Mouse (Mus musculus) T-helper 17 cell (primary cell): ENCODE data around the gene Hspbap1.

Source experiments
- in situ Hi-C, 2 experiments: fragments of 300-600 bp; cut with MboI, MseI; formaldehyde crosslinking; loops; 1 replicate in 1 of 2; 2 replicates in 1 of 2; pipeline ENCODE4 v1.15.1; 2025; ENCODE audit warnings: high pct_unique_total_duplicates in 2 of 2

Hspbap1 gene

DNA sequence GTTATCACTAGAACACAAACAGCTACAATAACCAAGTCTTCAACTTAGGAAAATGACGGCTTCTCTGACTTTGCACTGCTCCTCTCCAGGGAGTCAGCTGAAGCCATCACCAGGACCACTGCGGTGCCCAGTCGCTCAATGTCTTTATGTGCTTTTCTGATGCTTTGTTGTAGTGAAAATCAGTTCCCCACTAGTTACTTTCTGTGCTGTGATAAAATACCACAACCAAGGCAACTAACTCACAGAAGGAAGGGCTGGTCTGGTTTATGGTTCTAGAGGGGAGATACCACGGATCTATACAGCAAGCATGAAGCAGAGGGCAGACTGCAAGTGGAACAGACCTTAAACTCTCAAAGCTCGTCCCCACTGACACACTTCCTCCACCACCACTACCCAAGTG lies 10.8 kb upstream of the Hspbap1 start:
- in situ Hi-C loops = no loop called here

DNA sequence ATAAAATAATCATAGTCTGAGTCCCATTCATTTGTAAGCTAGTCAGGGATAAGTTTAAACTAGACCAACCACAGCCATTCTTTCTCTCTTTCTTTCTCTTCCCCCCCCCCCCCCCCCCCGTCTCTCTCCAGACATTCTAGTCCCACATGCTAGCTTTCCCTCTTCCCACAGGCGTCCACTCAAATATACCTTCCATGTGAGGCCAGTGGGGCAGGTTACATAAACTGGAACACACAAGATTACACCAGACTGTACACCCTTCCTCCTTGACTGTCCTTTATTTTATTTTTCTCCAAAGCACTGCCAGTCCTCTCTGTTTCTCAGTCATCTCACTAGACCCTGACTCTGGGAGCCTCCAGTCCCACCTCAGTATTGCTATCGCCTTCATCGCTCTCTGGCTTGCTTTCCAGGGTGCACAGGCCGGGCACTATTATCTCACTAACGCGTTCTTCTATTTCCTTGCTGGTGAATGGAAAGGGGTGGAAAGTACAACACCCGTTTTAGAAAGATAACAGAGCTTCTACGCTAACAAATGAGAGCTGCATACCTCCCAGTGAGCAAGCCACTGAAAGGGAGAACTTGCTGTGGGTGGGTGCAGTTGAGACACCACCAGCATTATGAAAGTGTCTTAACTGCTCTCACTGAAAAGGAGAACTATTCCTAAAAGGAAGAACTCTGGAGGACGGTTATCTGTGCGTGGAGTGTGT lies 6.4 kb upstream of the Hspbap1 start:
- in situ Hi-C loops = no loop called here

DNA sequence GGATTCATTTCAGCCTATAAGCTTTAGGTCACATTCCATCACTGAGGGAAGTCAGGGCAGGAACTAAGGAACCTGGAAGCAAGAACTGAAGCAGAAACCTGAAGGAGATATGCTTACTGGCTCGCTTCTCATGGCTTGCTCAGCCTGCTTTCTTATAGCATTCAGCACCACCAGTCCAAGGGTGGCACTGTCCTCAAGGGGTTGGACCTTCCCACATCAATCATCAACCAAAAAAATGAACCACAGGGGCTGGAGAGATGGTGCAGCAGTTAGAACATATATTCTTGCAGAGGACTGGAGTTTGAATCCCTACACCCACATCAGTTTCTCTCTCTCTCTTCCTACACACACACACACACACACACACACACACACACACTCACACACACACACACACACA lies 5.2 kb upstream of the Hspbap1 start:
- in situ Hi-C loops = loop anchor here in 1 of 2 experiments (5.0 kb wide), 1 partner anchor 47 kb away; no protein-coding TSS in a partner anchor

DNA sequence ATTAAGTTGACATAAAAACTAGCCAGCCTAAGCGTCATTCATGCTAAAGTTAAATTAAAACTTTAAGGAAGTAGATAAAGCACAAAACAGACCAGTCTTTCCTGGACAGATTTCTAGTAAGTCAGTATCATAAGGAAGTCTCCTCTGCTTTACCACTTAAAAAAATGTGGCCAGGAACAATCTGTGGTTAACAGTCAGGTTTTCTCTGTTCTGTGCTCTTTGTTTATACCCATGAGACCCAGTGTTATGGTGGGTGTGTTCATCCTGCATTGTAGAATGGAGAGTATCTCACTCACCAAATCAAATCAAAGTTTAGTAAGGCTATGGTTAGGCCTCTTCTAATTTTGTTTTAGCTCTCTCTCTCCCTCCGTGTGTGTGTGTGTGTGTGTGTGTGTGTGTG lies 4.7 kb upstream of the Hspbap1 start:
- in situ Hi-C loops = loop anchor here in 1 of 2 experiments (5.0 kb wide), 1 partner anchor 47 kb away; no protein-coding TSS in a partner anchor

DNA sequence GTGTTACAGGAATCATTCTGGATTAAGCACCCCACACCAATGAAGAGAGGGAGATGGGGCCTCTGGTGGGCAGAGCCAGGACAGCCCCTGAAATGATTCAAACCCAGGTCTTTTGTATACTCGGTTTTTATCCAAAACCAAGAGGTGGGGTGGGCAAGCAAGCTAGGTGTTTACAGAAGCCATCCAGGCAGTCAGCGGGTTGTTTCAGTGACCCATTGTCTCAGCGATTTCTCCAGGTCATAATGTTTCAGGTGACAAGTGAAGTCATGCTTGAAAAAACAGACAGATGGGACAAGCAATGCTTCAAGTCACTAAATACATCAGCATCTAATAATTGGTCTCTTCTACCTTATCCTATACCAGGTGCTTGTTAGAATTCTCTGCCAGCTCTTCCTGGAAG lies 3.8 kb upstream of the Hspbap1 start:
- in situ Hi-C loops = loop anchor here in 1 of 2 experiments (5.0 kb wide), 1 partner anchor 46 kb away; no protein-coding TSS in a partner anchor

DNA sequence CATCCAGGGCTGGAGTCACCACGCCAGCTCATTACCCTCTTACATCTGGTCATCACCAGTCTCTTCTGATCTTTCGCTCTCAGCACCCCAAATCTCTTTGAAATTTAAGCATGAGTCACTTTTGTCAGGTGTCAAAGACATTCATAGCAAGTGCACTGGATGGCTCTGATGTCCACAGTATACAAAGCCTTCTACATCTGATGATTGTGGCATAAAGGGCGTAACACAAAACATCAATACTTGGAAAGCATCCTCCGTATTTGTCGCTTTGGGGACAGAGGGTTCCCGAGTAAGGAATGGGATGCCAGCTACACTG lies 1.7 kb upstream of the Hspbap1 start:
- in situ Hi-C loops = loop anchor here in 1 of 2 experiments (5.0 kb wide), 1 partner anchor 44 kb away; no protein-coding TSS in a partner anchor

DNA sequence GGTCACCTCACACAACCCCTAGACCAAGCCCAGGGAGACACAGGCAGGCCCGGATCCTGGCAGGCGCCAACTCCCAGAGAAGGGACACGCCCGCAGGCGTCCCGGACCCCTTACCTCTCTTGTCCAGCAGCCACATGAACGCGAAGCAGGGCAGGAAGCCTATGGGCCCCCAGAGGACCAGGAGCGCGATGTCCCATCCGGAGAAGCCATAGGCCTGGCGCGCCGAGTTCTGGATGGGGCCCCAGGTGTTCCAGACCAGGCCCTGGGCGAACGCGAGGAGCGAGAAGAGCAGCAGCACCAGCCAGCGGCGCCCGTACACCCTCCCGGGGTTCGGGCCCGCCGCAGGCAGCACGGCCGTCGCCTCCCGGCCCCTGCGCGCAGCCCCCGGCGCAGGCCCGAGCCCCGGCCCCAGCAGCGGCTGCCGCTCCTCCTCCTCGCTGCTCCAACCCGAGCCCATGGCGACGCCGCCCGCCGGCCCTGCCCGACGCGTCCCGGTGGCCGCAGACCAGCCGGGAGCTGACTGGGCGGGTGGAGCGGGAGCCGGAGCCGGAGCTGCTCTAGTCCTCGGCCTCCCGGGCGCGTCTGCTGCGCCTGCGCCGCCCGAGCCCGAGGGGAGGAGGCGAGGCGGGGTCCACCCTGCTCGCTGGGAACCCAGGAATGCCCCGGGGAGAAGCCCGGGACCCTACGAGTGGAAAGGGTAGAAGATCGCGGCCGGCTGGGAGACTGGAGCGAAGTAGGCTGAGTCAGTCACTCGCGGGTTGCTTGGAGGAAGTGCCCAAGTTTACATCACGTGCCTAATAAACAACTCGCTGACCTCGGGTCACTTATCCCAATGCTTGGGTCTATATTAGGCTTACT lies 1.2 kb upstream of the Hspbap1 start, which contains the start of gene Dirc2:
Gene Dirc2, minus strand, starts transcription at position 572 of the 858 bp plus-strand sequence.
- in situ Hi-C loops = loop anchor here in 1 of 2 experiments (5.0 kb wide), 1 partner anchor 43 kb away; no protein-coding TSS in a partner anchor

DNA sequence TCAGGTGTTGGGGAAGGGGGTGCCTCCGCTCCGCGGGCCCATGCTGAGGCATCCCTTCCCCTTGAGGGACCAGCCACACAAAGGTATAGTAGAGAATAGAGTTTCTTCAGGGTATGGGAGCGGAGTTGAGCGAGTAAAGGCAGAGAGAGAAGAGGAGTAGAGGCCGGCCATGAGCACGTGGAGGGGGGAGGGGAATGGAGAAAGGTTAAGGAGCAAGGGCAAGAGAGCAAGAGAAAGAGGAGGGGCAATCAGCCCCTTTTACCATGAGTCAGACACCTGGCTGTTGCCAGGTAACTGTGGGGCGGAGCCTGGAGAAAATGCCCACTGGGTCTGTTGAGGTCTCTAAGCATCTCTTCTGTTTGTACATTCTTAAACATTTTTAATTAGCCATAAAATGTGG lies 966 bp downstream of the Hspbap1 start:
- in situ Hi-C loops = no loop called here

DNA sequence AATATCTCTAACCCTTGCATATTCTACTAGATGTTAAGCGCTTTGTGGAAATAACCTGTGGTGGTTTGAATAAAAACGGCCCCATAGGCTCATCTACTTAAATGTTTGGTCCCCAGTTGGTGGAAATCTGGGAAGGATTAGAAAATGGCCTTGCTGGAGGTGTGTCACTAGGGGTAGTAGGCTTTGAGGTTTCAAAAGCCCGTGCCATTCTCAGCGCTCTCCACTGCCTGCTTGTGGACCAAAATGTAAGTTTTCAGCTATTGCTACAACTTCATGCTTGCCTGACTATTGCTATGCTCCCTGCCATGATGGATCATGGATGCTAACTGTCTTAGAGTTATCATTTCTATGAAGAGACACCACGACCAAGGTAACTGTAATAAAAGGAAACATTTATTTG lies 1.4 kb downstream of the Hspbap1 start:
- in situ Hi-C loops = no loop called here

DNA sequence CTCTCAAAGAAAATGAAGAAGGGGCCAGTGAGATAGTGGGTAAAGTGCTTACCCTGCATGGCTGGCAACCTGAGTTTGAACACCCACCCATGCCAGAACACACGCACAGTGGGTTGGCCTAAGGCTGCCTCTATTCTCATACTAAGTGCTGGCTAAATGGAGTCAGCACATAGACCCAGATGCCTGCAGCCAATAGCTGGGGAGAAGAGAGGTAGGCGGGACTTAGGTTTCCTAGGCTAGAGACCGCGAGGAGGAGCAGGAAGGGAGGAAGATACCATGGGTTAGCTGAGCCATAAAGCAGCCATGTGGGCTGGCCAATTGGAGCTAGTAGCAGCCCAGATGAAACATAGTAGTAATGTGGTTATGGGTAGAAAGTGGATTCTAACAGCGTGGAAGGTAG lies 2.4 kb downstream of the Hspbap1 start:
- in situ Hi-C loops = no loop called here

DNA sequence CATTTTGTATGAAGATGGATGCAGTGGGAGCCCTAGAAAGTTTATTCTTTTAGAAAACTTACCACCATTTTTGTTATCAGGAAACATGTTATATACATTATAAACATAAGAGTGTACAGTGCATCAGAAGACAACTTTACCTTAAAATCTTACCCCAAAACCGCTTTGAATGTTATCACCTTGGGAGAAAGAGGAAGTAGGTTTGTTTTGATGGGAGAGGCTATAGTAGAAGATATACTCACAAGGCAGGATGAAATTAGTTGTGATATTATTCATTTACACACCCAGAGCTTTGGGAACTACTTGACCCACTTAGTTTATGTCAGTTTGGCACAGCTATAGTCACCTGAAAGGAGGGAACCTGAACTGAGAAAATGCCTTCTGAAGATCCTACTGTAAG lies 5.7 kb downstream of the Hspbap1 start:
- in situ Hi-C loops = no loop called here

DNA sequence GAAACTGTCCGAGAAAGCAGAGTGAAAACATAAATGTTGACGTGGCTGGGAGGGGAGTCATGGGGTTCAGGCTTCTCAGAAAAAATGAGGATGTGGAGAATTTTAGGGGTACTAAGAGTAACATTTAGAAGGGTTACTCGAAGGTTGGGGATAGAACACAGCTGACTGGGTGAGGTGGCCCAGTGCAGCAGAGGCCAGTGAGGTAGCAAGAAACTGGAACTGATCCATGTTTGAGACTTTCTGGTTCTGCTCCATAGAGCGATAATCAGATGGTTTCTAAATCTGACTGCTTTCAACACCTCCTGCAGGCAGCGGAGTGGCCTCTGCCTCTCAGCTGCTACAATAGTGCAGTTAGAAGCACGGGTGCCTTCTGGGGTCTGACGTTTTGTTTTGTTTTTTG lies 6.6 kb downstream of the Hspbap1 start:
- in situ Hi-C loops = no loop called here

DNA sequence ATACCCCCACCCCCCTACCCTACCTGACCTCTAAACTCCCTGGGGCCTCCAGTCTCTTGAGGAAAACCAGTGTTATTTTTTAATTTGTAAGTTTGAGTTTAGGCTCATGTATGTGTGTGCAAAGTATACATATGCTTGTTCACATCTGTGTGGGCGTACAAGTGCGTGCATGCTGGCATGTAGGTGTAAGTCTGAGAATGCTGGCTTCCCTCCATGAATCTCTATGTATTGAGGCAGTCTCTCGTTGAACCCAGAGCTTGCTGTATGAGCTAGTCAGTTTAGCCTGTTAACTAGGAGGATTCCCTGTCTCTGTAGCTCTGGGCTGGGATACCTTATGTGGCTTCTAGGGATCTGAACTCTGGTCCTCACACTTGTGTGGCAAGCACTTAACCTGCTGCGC lies 7.6 kb downstream of the Hspbap1 start:
- in situ Hi-C loops = no loop called here

DNA sequence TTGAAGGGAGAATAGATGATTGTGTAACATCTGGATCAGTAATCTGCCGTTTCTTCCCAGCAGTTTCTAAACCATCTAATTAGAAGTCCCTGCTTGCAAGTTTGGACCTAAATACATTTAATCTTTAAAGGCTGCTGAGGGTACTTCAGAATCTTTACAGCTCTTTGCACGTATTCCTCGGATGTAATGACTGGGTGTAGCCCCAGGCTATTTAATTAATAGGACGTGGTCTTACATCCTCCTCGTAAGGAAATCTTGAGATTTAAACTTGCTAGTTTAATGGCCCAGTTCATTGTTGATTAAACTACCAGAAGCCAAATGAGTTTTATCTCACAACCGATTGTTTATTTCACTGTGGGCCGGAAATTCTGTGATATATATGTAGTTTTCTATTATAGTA lies 9.5 kb downstream of the Hspbap1 start:
- in situ Hi-C loops = no loop called here

DNA sequence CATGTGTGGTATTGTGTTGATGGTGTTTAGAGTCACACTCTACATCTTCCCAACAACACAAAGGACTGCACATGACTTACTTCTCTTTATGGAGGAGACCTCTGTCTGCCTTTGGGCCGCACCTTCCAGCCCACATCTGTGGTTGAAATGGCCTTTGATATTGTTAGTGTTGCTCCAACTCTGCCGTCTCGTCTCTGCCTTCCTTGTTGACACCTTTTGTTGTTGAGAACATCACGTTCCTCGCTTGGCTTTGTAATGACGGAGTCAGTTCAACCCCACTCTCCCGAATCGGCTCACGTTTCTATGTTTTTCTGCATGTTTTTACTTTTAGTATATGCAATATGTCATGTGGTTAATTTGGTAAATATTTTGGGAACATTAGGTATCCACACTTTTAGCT lies 10.9 kb downstream of the Hspbap1 start:
- in situ Hi-C loops = no loop called here

DNA sequence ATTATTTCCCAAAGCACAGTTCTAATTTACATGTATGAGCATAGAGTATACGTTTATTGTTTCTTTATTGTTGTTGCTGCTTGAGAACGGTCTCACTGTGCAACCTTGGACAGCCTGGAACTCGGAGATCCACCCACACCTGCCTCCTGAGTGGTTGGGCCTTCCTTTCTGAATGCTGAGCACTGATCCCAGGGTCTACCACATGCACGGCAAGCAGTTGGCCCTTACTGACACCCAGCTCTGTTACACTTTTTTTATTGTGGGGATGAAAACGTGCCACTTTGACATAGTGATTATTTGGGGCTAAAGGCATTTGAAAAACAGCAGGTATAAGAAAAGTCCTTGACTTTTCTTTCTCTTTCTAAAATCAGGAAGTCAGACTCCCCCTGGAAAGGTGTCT lies 11.5 kb downstream of the Hspbap1 start:
- in situ Hi-C loops = no loop called here

DNA sequence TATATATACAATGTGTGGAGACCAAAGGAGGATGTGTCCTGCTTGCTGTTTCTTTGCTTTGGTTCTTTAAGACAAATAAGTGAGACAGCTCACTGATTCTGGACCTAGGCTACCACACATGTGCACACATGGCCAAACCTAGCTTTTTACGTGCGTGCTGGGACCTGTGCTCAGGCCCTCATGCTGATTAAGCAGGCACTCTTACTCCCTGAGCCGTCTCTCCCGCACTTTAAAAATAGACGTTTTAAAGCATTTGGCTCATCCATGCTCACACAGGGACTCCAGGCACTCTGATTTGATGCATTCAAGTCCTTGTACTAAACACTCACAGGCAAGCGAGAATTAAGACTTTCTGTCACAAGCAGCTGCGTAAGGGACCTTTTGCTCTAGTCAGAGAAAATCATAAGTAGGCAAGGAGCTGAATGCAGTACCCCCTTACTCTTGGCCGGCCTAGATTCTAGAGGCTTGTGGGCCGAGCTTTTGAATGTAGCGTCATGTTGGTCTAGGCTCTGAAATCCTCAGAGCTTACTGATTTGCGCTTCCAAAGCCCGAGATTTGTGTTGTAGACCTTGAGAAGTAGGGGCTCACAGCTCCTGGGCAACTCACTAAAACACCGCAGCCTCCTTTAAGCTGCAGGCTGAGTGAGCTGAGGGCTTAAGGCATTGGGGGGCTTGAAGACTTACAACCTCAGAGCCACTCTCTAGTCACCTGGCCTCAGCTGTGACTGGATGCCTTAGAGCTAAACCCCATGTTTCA lies 12.5 kb downstream of the Hspbap1 start:
- in situ Hi-C loops = no loop called here

DNA sequence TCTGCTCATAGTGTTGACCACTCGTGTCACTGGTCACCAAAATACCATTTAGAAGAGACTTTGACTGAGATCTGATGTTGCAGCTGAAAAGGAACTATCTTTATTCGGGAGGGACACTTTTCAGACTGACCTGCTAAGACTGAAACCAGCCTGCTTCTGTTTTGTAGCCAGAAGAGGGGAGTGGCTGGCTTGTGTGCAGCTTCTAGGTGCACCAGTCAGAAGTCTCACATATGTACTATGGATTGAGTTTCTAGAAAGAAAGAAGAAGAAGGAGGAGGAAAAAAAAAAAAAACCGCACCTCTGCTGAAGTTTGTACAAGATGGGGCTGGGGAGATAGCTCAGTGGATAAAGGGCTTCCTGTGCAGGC lies 13.0 kb downstream of the Hspbap1 start:
- in situ Hi-C loops = no loop called here

DNA sequence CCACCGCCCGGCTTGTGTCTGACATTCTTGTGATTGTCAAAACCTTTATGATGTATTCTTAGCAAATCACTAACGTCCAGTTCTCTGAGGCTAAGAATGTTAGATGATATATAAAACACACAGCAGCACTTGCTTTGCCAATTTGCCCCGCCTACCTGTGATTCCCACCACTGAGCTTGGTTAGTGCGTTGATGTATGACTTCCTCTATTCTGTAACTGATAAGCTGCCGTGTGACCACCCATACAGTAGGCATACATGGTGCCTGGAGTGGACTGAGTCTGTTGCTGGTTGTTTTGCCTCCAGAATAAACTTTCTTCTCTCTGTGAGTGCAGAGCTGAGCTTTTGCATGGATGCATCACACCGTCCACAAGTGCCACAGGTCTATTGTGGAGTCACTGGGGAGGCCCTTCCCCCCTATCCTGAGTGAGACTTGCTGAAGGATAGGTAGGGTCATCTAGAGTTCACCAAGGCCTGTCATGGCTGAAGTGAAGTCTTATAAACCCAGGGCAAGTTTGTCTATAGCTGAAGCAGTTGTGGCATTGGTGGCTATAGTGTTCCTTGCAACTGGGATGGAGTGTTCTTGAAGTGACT lies 14.1 kb downstream of the Hspbap1 start:
- in situ Hi-C loops = no loop called here

DNA sequence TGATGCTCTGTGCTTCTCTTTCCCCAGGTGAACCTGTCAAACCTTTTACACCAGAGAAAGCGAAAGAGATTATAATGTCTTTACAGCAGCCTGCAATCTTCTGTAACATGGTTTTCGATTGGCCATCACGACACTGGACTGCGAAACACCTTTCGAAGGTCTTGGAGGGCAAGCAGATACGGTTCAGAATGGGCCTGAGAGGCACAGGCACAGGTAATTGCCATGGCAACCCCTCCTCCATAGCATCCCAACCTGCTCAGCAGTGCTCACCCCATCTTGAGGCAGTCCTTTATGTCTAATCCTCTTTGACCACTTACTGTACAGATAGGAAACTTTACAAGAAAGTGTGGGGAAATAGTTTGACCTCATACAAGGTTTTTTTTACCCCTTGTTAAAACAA lies 17.0 kb downstream of the Hspbap1 start:
- in situ Hi-C loops = no loop called here

DNA sequence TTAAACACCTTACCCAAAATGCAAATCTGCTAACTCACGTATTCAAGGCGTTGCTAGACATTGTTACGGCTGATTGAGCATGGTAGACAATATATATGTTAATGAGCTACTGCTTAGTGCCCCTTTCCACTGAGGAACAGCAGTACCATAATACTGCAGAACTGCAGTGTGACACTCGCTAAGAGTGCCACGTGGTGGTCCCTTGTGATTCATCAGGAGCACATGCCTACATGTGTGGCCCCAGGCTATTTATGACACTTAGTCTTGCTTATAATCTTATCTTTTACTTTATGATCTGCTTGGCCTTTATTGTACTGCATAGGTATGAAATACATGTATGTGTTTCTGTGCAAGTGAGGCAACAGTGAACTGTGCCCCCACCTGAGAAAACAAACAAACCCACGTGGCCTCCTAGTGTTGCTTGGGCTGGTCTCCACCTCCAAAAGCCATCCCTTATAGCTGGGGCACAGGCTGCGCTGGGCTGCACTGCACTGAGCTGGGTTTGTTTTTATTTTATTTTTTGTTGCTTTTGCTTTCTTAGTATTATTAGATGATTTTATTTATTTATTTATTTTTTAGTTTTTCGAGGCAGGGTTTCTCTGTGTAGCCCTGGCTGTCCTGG lies 17.5 kb downstream of the Hspbap1 start:
- in situ Hi-C loops = no loop called here
